Mouse (Mus musculus) bone marrow macrophage, adult 2 months (primary cell): ENCODE measurements around the gene Tceal5.

Experiments used
- CTCF ChIP-seq: IDR thresholded peaks from 2 replicates; pipeline ENCODE4 v1.5.1; 2012; ENCODE audit warnings: low read depth, mild to moderate bottlenecking, low read length, moderate library complexity
- POLR2A ChIP-seq: IDR thresholded peaks from 2 replicates; pipeline ENCODE4 v1.6.1; 2012; ENCODE audit warnings: mild to moderate bottlenecking, low read depth, low read length, borderline replicate concordance

GRCm38 (mm10) chrX:136244574-136245229 is 41.0 kb upstream of the Tceal5 start, which contains the start of gene Tceal9:
- no peak for TF ChIP-seq CTCF
- no peak for TF ChIP-seq POLR2A
